Mouse (Mus musculus) liver, adult (tissue): ENCODE measurements at regions not wholly inside any gene's neighbourhood (a gene's known extent, or its start where the extent isn't known, plus 50 kb on each side); places are given as distances from the start of the nearest gene placed in this dataset.

Source experiments
- GATA4 ChIP-seq: IDR thresholded peaks from 2 replicates; pipeline ENCODE4 v1.6.1; 2014; ENCODE audit warnings: mild to moderate bottlenecking, low read length; ENCODE audit not compliant: insufficient replicate concordance

DNA sequence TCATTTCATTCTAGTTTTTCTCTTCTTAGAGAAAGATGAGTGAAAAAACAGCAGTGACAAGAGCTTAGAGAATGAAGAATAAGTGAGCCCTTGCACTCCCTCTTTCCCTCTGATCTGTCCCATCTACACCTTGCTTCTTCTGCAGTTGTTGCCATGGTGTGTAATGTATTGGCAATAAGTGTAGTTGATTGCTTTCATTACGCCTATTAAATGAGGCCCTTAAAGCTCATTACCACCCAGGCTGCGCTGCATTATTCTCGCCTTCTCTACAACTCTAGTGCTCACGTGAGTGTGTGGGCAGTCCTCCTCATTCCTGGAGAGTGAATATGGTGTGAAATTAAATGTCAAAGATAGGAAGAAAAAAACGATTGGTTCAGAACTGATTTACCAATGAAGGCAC lies 127.7 kb upstream of the Npy start:
- no peak for TF ChIP-seq GATA4

DNA sequence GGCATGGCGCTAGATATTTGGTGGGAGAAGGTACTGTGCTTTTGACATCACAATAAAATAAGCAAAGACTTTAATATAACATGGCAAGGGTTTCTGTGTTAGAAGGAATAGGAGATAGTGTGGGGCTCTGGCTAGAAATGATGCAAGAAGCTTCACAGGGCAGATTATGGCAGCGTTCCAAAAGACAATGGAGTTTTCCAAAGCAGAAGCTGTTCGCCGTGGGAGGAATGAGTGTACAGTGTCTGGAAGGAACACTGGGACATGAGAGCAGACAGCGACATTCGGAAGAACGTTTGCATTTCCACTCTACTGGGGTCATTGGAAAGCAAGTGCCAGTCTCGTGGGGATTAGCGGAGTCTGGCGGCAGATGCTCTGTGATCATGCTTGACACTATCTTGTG lies 125.5 kb upstream of the Npy start:
- no peak for TF ChIP-seq GATA4

DNA sequence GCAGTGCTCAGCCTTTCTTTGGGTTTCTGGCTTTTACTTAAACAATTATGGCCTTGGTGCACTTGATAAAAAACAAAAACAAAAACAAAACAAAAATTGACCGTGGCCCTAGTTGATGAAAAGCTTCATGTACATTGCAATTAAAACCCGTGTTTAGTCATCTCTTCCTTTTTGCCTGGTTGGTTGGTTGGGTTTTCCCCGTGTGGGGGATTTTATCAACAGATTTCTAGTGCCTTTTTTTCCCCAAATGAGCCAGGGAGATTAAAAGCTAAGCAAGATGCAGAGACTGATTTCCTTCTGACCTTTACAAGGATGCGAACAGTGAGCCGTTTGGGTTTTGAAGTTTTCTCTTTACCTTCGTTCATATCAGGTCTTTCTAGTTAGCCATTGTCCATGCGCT lies 121.1 kb upstream of the Npy start:
- TF ChIP-seq GATA4: no peak

DNA sequence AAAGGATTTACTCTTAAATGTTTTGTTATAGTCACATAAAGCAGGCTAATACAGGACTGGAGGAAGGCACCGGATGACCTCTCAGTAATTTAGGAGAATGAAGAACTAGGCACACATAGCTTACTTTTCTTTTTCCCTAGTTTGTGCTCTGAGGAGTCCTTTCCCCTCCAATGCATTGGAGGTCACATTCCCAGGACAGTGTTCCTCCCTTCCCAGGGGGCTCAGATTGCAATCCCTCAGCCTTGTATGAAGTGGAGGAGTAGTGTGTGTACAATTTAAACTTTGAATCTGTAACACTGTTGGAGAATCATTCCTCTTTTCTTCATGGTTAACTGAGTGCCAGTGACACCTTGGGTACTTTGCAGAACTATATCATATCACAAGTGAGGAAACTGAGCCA lies 109.5 kb upstream of the Npy start:
- no peak for TF ChIP-seq GATA4

DNA sequence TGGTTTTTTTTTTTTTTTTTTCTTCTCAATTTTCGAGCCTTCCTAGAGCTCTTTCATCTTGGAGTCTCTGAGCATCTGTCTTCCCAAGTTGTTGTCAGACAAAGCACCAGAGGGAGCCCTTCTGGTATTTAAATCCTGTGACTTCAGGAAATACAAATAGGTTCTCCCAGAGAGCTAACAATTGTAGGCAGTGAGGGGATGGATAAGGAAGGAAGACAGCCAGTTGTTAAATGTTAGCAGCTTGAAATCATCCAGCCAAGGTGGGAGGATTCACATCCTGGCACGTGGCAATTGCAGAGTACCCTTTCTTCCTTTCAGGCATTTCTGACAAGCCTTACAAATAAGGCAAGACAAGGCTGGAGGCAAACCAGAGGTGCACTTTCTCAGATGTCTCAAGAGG lies 106.0 kb upstream of the Npy start:
- no peak for TF ChIP-seq GATA4

DNA sequence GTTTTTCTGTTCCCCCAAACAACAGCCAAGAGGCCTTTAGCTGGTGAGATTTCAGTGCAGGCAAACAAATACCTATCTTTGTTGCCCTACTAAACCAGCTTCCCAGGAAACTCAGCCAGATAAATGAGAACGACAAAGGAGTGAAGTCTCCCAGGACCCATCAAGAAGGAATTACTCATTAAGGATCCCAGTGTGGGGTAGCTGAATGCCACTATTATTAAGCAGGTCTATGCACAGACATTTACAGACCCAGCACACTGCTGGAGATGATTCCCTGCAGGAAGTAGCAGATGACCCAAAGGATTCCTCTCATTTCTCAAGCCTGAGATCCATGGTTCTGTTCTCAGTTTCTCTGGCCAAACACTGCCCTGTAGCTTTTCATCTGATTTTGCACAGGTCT lies 105.6 kb upstream of the Npy start:
- no peak for TF ChIP-seq GATA4

DNA sequence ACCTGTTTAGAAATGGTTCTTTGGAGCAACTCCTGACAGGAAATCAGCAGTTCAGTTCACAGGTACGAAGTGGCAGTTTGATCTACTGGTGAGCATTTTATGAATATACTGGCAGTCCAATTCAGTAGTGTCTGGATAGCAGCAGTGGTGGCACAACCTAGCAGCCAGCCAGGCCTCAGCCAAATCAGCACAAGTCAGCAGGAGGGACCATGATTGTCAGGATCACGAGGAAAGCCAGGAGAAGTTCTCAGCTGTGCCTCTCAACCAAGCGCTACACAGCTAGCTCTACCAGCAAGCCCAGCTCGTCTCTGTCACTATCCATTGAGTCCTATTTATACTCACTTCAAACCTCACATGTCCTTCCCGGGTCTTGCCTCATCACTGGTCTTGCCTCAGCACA lies 89.3 kb upstream of the Npy start:
- no peak for TF ChIP-seq GATA4

DNA sequence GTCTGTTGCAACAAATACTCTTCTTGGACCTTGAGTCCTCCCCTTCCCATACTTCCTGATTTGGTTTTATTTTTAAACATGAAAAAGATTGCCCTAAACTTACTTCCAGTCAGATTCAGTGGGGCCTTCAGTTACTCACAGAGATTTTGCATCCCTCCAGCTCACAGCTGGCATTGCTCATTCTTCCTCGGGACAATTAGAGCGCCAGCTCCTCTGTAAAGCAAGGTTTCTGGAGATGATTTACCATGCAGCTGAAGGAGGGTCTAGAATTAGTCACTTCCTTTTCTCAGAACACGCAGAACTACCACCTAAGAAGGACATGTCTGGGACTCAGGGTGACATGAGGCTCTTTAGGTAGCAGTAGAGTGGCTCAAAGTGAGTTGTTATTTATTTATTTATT lies 79.4 kb upstream of the Npy start:
- TF ChIP-seq GATA4: no peak

DNA sequence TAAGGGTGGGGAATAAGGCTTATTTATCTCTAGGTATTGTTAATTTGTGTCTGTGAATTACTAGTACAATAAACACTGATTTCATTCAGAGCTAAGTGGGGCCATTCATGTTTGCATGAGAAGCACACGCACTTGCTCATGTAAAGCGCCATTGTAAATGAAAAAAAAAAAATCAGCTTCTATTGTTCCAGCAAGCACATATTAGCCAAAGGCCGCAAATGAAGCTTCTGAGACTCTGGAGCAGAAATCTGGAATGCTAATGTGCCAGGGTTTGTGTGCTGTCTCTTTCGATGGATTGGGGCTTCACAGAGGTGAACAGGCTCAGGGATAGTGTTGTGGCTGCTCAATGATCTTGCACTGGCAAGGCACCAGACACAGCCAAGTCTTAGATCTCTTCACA lies 77.2 kb upstream of the Npy start:
- no peak for TF ChIP-seq GATA4

DNA sequence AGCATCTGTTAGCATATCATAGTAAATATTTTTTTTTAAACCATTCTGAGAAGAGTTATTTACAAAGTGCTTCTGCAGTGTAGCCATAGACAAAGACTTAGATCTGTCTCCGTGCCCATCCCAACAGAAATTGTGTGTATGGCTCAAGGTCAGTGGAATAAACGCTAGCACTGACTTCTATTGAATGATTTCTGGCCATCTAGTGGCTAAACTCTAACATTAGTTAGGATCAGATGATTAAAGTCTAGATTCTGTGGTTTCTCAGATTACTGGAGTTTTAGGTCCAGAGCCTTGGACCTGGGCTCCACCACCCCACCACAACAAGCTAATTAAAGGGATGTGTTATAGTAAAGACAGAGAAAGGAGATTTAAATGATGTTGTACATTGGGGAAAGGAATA lies 72.0 kb upstream of the Npy start:
- TF ChIP-seq GATA4: no peak

DNA sequence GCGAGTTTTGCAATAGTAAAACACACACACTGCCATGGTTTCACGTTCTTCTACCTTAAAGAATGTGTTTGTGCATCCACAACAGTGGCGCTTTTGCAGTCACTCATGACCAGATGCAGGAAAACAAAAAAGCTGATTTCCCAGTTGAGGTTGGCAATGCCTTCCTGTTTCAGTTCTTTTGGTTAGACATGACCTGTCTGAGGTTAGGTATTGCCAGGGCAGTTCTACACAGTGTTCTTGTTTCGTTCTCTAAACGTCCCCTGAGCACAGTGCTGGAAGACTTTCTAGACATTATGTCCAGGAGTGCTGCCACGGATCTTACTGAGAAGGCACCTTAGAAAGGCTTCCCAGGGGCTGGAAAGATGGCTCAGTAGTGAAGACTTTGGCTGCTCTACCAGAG lies 62.9 kb upstream of the Npy start:
- no peak for TF ChIP-seq GATA4

DNA sequence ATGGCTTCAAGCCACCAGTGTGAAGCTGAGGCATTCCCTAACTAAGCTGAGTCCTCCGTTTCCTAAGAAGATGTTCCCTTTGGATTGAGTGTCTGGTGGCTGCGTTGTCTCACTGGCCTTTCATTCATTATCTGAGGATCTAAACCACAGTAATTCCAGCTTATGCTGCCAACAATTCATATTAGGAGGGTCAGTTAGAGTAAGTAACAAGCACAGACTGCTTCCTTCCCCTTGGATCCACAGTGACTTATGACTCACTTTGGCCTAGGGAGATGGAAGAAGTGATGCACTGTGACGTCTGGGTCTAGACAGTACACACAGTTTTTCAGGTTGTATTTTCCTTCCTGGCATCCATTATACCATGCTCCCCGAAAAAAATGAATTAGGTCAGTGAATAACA lies 57.8 kb upstream of the Npy start:
- no peak for TF ChIP-seq GATA4

DNA sequence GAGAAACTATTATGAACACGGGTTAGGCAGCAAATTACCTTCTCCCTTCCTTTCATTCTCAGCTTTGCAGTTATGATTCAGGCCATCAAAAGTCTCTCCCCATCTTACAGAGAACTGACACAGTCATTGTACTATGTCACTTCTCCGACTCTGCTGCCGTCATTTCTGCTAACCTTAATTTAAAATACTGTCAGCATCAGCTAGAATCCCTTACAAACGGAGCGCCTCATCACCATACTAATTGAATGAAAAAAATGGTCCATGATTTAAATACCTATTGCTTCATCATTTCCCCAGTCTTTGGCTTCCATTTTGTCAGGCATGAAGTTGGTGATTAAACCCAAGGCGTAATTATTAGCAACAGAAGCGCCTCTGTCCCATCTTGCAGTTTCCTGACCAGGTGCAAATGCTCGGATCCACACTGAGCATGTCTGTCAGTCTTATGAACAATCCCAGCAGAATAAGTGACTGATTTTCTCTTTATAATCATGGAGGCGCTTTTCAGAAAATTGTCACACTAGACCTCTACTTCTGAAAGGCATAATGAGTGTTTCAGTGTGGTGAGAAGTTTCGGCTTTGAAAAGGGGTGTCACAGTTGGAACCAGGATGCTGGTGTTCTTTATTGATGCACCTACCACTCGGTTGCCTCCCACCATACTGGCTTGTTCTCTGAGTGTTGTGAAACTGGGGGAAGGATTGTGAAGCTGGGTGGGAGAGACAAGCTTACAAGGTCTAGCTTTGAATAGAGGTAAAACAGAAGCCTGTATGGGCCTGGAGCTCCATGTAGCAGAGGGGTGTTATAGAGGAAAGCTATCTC lies 52.4 kb upstream of the Npy start:
- TF ChIP-seq GATA4: no peak
